Mouse (Mus musculus): ENCODE measurements around the gene Slc10a6. TPM values are rescaled to one million over a fixed set of nuclear protein-coding genes. Genes with fewer than 3 reads are reported as not detected.

The Slc10a6 gene
- polyA plus RNA-seq, 1 experiment from 2014 or later: not detected

GRCm38 (mm10) chr5:103654225-103654624 is 25.0 kb upstream of the Slc10a6 start:
- Histone ChIP-seq H3K4me1 (peaks cover 7% of the 10 kb centered on the region), H3K4me3 (no peak overlapping the region), H3K9me3 (replicated peaks) (no peaks in the 10 kb centered on the region), H3K36me3 (no peaks in the 10 kb centered on the region), H3K27ac (replicated peaks) (no peak overlapping the region), H3K27me3 (ENCODE audit: low read depth, poor library complexity, severe bottlenecking) (peaks cover 12% of the 10 kb centered on the region)
- peak; percentile 43 for DNase-seq (ENCODE audit: low spot score)
- WGBS: 29% methylated on average over 6 of the region's 6 CpGs

- Histone ChIP-seq H3K4me1 (no peaks in the 10 kb centered on the region), H3K9me3 (replicated peaks) (no peaks in the 10 kb centered on the region), H3K4me3 (no peak overlapping the region), H3K36me3 (no peaks in the 10 kb centered on the region), H3K27me3 (ENCODE audit: low read depth, poor library complexity, severe bottlenecking) (no peaks in the 10 kb centered on the region), H3K27ac (replicated peaks) (no peak overlapping the region)
- 82% methylated on average over 3 of the region's 3 CpGs for whole genome bisulfite sequencing
- no peak for DNase-seq (ENCODE audit: low spot score)
These were observed 18.1 kb upstream of the Slc10a6 start for GRCm38 (mm10) chr5:103647320-103647719.

DNA sequence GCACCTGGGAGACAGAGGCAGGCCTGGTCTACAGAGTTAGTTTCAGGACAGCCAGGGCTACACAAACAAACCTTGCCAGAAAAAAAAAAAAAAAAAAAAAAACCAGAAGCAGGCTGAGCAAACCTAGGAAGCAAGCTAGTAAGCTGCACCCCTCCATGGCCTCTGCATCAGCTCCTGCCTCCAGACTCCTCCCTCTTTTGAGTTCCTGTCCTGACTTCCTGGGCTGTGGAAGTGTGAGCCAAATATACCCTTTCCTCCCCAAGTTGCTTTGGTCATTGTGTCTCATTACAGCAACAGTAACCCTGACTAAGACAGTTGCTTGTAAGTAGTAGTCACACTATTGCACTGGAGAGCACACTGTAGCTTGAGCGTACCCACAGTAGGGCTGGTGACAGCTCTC is 15.0 kb upstream of the Slc10a6 start:
- Histone ChIP-seq H3K4me3 (no peak overlapping the region), H3K36me3 (no peaks in the 10 kb centered on the region), H3K4me1 (no peaks in the 10 kb centered on the region), H3K27ac (replicated peaks) (no peak overlapping the region), H3K9me3 (replicated peaks) (no peaks in the 10 kb centered on the region), H3K27me3 (ENCODE audit: low read depth, poor library complexity, severe bottlenecking) (no peaks in the 10 kb centered on the region)
- no peak for DNase-seq (ENCODE audit: low spot score)
- 88% methylated on average over 1 of the region's 1 CpGs for WGBS

DNA sequence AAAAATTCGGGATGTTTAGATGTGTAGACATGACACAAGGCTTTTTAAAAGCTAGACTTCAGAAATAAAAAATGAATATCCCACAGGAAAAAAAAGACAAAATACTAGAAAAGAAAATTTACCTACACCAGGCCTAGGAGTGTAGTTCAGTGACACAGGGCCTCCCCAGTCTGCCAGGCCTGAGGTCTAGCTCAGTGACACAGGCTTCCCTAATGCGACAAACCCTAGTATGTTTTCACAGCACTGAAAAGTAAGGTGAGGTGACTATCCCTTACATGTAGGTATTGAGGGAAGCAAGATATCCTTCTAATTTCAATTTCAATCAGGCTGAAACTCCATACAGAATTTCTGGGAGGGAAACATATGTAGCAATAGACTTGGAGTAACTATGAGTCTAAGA is 8.0 kb upstream of the Slc10a6 start:
- WGBS: 91% methylated on average over 2 of the region's 2 CpGs
- no peak overlapping the region for H3K4me3 ChIP-seq
- H3K27ac ChIP-seq (replicated peaks): no peak overlapping the region
- no peaks in the 10 kb centered on the region for H3K4me1 ChIP-seq
- H3K9me3 ChIP-seq (replicated peaks): no peaks in the 10 kb centered on the region
- no peaks in the 10 kb centered on the region for H3K27me3 ChIP-seq (ENCODE audit: low read depth, poor library complexity, severe bottlenecking)
- no peak for DNase-seq (ENCODE audit: low spot score)
- H3K36me3 ChIP-seq: no peaks in the 10 kb centered on the region

DNA sequence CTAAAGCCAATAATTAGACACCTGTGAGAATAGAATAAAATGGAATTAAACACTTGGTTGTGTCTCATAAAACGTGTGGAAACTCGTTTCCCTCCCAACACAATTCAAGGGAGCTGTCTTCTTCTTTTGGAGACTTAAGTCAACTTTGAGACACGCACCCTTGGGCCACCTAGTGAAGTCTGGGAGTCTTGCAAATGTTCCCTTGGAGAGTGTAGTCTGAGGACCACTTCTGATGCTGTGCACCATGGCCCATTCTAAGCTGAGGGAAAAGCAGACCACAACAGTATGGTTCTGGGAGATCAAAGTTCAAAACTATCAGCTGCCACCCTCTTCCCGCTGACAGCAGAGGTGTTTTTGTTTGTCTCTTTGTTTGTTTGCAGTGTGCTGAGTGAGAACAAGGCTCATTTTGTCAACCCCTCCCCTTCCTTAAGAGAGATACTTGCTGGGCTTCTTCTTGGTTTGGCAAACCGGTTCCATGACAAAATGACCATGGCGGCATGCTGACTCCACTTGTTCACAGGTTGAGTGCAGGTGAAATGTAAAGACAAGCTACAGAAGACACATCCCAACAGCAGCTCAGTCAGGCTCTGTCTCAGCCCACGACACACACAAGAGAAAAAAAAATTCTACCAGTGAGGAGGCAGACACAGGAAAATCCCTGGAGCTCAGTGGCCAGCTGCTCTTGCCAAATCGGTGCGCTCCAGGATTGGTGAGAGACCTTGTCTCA is 814 bp upstream of the Slc10a6 start:
- no peak overlapping the region for H3K27ac ChIP-seq (replicated peaks)
- H3K36me3 ChIP-seq: no peaks in the 10 kb centered on the region
- DNase-seq (ENCODE audit: low spot score): no peak
- no peak overlapping the region for H3K4me3 ChIP-seq
- no peaks in the 10 kb centered on the region for H3K9me3 ChIP-seq (replicated peaks)
- H3K27me3 ChIP-seq (ENCODE audit: low read depth, poor library complexity, severe bottlenecking): no peaks in the 10 kb centered on the region
- no peaks in the 10 kb centered on the region for H3K4me1 ChIP-seq
- WGBS: 88% methylated on average over 9 of the region's 9 CpGs

DNA sequence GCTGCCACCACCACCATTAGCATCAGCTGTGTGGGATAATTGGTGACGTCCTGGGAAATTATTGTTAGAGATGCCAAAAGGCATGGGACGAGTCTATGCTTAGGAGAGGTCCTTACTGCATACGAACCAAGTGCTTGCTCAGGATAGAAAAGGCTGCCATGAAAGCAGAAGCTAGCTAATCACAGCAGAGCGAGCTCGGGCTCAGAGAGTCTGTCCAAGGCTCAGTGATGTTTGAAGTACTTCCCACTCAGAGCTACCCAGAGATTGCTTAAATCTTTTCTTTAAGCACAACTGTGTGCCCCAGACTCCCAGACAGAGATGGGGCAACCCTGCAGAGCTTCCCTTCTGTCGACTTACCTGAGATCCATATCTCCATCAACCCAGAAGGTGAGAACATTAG is 704 bp downstream of the Slc10a6 start:
- Histone ChIP-seq H3K4me3 (no peak overlapping the region), H3K9me3 (replicated peaks) (no peaks in the 10 kb centered on the region), H3K27ac (replicated peaks) (no peak overlapping the region), H3K36me3 (no peaks in the 10 kb centered on the region), H3K4me1 (no peaks in the 10 kb centered on the region), H3K27me3 (ENCODE audit: low read depth, poor library complexity, severe bottlenecking) (no peaks in the 10 kb centered on the region)
- 83% methylated on average over 6 of the region's 6 CpGs for WGBS
- no peak for DNase-seq (ENCODE audit: low spot score)

DNA sequence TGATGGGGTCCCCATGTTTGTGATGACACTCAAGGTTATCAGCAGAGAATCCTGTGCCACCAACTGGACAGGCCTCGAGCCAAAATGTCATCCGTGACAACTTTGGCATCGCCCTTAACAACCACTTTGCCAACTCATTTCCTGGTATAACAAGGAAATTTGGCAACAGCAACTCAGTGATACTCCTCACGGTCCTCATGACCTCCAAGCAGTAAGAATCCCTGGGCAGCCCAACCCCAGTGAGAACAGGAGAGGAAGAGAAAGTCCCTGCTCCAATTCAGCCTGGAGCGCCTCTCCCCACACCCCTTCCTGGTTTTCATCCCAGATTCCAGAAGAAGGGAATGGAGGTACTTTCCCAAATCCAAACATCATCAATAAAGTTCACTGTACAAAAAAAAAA is 4.4 kb downstream of the Slc10a6 start:
- H3K9me3 ChIP-seq (replicated peaks): no peaks in the 10 kb centered on the region
- DNase-seq (ENCODE audit: low spot score): no peak
- no peak overlapping the region for H3K27ac ChIP-seq (replicated peaks)
- no peak overlapping the region for H3K4me3 ChIP-seq
- 92% methylated on average over 5 of the region's 5 CpGs for WGBS
- H3K4me1 ChIP-seq: no peaks in the 10 kb centered on the region
- H3K36me3 ChIP-seq: no peaks in the 10 kb centered on the region
- no peaks in the 10 kb centered on the region for H3K27me3 ChIP-seq (ENCODE audit: low read depth, poor library complexity, severe bottlenecking)

DNA sequence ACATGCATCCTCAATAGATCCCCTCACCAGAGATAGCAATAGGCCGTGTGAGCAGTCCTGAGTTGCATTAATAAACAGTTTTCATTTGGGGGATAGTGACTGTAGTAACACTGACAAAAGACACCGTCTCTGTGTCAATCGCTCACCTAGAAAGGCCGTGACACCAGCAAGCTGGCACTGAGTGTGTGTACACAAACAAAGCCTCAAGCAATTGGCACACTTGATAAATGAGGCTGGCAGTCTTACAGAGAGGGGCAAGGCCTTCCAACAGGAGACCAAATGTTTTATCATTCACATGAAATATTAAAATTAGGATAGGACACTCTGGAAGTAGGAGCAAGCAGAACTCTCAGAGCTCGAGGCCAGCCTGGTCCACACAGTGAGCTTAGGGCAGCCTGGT is 6.9 kb downstream of the Slc10a6 start:
- Histone ChIP-seq H3K27me3 (ENCODE audit: low read depth, poor library complexity, severe bottlenecking) (no peaks in the 10 kb centered on the region), H3K9me3 (replicated peaks) (no peaks in the 10 kb centered on the region), H3K4me1 (no peaks in the 10 kb centered on the region), H3K27ac (replicated peaks) (no peak overlapping the region), H3K36me3 (no peaks in the 10 kb centered on the region), H3K4me3 (no peak overlapping the region)
- 87% methylated on average over 5 of the region's 5 CpGs for WGBS
- no peak for DNase-seq (ENCODE audit: low spot score)

- Histone ChIP-seq H3K9me3 (replicated peaks) (no peaks in the 10 kb centered on the region), H3K27ac (replicated peaks) (no peak overlapping the region)
- WGBS: 84% methylated on average over 12 of the region's 12 CpGs
These were observed 8.8 kb downstream of the Slc10a6 start for GRCm38 (mm10) chr5:103620301-103620973.

DNA sequence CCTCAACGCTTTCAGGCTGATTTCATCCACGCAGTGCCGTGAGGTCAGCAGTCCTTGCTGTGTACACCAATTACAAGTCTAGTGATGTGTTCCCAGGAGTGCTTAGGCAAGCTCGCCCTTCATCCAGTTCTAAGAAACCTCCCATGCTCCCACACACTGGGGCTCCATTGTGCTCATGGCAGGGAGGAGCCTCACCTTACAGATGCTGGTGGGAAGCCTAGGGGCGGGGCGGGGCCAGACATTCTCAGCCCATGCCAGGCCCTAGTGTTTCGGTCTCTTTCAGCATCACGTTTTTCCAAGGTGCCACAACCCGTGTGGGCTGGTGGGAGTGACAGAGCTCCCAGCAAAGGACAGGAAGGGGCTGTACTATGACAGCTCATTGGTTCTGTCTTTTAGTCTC is 12.0 kb downstream of the Slc10a6 start:
- no peak overlapping the region for H3K4me3 ChIP-seq
- WGBS: 67% methylated on average over 9 of the region's 9 CpGs
- no peak overlapping the region for H3K27ac ChIP-seq (replicated peaks)
- no peaks in the 10 kb centered on the region for H3K27me3 ChIP-seq (ENCODE audit: low read depth, poor library complexity, severe bottlenecking)
- peaks cover 4% of the 10 kb centered on the region; the same call in 1 of the 2 replicates for H3K4me1 ChIP-seq
- H3K36me3 ChIP-seq: no peaks in the 10 kb centered on the region
- H3K9me3 ChIP-seq (replicated peaks): no peaks in the 10 kb centered on the region
- no peak for DNase-seq (ENCODE audit: low spot score)

More at GRCm38 (mm10) chr5:103620301-103620973, 8.8 kb downstream of the Slc10a6 start:
- Histone ChIP-seq H3K36me3 (no peaks in the 10 kb centered on the region), H3K4me3 (no peak overlapping the region), H3K4me1 (peaks cover 4% of the 10 kb centered on the region; the same call in 1 of the 2 replicates), H3K27me3 (ENCODE audit: low read depth, poor library complexity, severe bottlenecking) (no peaks in the 10 kb centered on the region)
- DNase-seq (ENCODE audit: low spot score): no peak

DNA sequence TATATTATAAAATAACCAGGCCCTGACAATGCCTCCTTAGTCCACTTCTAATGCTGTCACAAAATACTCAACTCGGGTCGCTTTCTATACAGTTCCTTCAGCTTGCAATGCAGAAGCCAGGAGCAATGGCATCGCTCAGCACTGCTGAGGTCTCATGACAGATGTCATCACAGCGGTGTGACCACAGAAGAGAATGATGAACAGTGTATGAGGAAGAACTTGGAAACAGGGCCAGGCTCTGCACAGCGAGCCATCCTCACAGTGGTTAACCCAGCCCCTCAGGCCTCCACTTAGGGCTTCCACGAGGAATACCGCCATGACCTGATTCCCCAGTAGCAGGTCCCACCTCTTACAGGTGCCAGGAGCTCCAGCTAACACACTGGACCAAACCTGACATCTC is 14.8 kb downstream of the Slc10a6 start:
- no peak overlapping the region for H3K27ac ChIP-seq (replicated peaks)
- no peak overlapping the region for H3K4me3 ChIP-seq
- no peaks in the 10 kb centered on the region for H3K9me3 ChIP-seq (replicated peaks)
- DNase-seq (ENCODE audit: low spot score): no peak
- WGBS: 91% methylated on average over 7 of the region's 7 CpGs
- no peaks in the 10 kb centered on the region for H3K27me3 ChIP-seq (ENCODE audit: low read depth, poor library complexity, severe bottlenecking)
- no peaks in the 10 kb centered on the region for H3K36me3 ChIP-seq
- H3K4me1 ChIP-seq: peaks cover 4% of the 10 kb centered on the region; the same call in 1 of the 2 replicates

DNA sequence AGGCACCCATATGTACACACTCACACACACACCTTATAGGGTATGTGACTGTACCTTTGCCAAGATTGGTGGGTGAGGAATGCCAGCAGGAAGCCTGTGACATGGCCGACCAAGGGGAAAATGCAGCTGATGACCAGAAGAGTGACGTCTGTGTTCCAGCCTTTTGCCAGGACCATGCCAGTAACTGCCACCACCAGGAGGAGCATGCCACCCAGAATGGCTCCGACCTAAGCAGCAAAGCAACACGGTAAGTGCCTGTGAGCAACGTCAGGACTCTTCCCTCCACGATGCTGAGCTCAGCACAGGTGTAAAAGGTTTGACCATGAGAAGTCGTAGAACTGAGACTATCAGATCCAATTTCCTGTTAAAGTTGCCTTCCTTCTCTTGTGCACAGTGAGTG is 16.9 kb downstream of the Slc10a6 start:
- no peak overlapping the region for H3K4me3 ChIP-seq
- H3K4me1 ChIP-seq: peaks cover 4% of the 10 kb centered on the region; the same call in 1 of the 2 replicates
- no peak for DNase-seq (ENCODE audit: low spot score)
- no peaks in the 10 kb centered on the region for H3K27me3 ChIP-seq (ENCODE audit: low read depth, poor library complexity, severe bottlenecking)
- no peaks in the 10 kb centered on the region for H3K9me3 ChIP-seq (replicated peaks)
- H3K36me3 ChIP-seq: no peaks in the 10 kb centered on the region
- 91% methylated on average over 7 of the region's 7 CpGs for WGBS
- no peak overlapping the region for H3K27ac ChIP-seq (replicated peaks)

DNA sequence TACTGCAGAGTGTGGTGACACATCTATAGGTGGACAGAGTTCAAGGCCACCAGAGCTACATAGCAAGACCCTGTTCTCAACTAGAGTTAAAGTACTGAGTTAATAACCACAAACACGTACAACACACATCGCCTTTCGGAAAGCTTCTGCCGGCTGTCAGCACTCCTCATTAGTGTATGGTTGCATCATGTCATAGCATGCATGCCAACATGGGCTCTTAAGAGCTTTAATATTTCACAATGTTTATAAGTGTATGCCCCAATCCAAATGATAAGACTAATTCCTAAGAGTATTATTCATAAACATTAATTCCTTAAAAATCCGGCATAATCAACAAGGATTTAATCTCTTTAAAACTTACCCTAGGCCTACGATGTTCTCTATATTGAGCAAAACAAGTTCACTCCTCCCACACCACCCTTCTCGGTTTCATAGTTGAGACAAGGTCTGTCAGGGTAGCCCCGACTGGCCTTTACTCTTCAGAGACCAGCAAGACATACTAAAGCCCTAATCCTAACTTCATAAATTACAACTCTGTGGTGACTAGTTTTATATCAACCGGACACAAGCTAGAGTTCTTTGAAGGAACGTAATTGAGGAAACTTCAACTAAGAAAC is 18.2 kb downstream of the Slc10a6 start:
- Histone ChIP-seq H3K9me3 (replicated peaks) (no peaks in the 10 kb centered on the region), H3K27ac (replicated peaks) (no peak overlapping the region), H3K27me3 (ENCODE audit: low read depth, poor library complexity, severe bottlenecking) (no peaks in the 10 kb centered on the region), H3K36me3 (no peaks in the 10 kb centered on the region), H3K4me3 (no peak overlapping the region), H3K4me1 (no peaks in the 10 kb centered on the region)
- 96% methylated on average over 10 of the region's 10 CpGs for WGBS
- DNase-seq (ENCODE audit: low spot score): no peak
